Mouse (Mus musculus) forebrain, embryonic 12.5 days (tissue): ENCODE measurements around the gene Kif5a. TPM values are rescaled to one million over a fixed set of nuclear protein-coding genes. Genes with fewer than 3 reads are reported as not detected.
"Not testable (repeated sequence)": the region's sequence is repeated elsewhere in the genome, so short reads cannot be mapped to it uniquely, and the experiment has no call there.

Experiments used
- ATAC-seq: fragments of 200-750 bp; cut with Nextera tagmentation; 2 replicates; pipeline ENCODE4 v1.8.0; 2017; ENCODE audit warnings: moderate TSS enrichment; ENCODE audit not compliant: low FRiP score
- H3K27ac ChIP-seq: fragments of 300-500 bp; sonication (generic); 2 replicates; pipeline ENCODE4 v1.5.1; 2016; ENCODE audit warnings: mild to moderate bottlenecking
- H3K27me3 ChIP-seq: fragments of 300-500 bp; sonication (generic); 2 replicates; pipeline ENCODE4 v1.6.1; 2016; ENCODE audit warnings: mild to moderate bottlenecking
- H3K36me3 ChIP-seq: fragments of 300-500 bp; sonication (generic); replicated peaks from 2 replicates; pipeline ENCODE4 v1.6.1; 2016; ENCODE audit warnings: mild to moderate bottlenecking
- H3K4me1 ChIP-seq: fragments of 300-500 bp; sonication (generic); 2 replicates; pipeline ENCODE4 v1.6.1; 2016
- H3K4me2 ChIP-seq: fragments of 300-500 bp; sonication (generic); 2 replicates; pipeline ENCODE4 v1.6.1; 2016; ENCODE audit warnings: mild to moderate bottlenecking, moderate library complexity
- H3K4me3 ChIP-seq: fragments of 300-500 bp; sonication (generic); replicated peaks from 2 replicates; pipeline ENCODE4 v1.5.1; 2016; ENCODE audit warnings: mild to moderate bottlenecking
- H3K9ac ChIP-seq: fragments of 300-500 bp; sonication (generic); 2 replicates; pipeline ENCODE4 v1.6.1; 2016; ENCODE audit warnings: mild to moderate bottlenecking
- H3K9me3 ChIP-seq: fragments of 300-500 bp; sonication (generic); 2 replicates; pipeline ENCODE4 v1.6.1; 2016
- WGBS: fragments of 180-500 bp; shearing (Covaris S2); methylation state at CpG from one replicate; pipeline ENCODE4 v1.1.7; 2016; 5-methylcytosine and 5-hydroxymethylcytosine counted together
- polyA plus RNA-seq: library from polyadenylated mRNA; unstranded; fragments of >200 nt; fragmentation: Nextera tagmentation; extraction: Ambion mirVana; gene quantifications from 2 replicates; pipeline ENCODE4 v1.2.1, GENCODE M21; 2016

The Kif5a gene
- polyA plus RNA-seq, 1 experiment from 2014 or later, result 44.1 TPM

DNA sequence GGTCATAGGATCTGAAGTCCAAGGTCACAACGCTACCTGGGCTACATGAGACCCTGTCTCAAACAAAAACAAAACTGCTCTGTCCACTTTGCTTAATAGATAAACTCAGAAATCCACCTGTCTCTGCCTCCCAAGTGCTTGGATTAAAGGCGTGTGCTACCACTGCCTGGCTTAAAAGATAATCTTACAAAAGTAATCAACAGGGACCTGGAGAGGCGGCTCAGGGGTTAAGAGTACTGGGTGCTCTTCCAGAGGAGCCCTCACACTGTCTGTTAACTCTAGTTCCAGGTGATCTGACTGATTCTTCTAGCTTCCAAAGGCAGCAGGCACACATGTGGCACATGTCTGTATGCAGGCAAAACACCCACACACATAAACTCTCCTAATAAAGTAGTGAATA is 60.0 kb downstream of the Kif5a start:
- H3K36me3 ChIP-seq, result peaks cover 85% of the 10 kb centered on the region
- no peak overlapping the region for H3K4me2 ChIP-seq
- no peak overlapping the region for H3K9ac ChIP-seq
- H3K9me3 ChIP-seq, result no peaks in the 10 kb centered on the region
- no peak overlapping the region for H3K27ac ChIP-seq
- H3K4me1 ChIP-seq, result no peaks in the 10 kb centered on the region
- 92% methylated on average over 3 of the region's 3 CpGs for WGBS
- H3K27me3 ChIP-seq, result no peaks in the 10 kb centered on the region
- no peak overlapping the region for H3K4me3 ChIP-seq
- ATAC-seq, result no peak

- Histone ChIP-seq H3K4me1 (peaks cover 7% of the 10 kb centered on the region), H3K27ac (no peak overlapping the region), H3K9me3 (no peaks in the 10 kb centered on the region), H3K27me3 (no peaks in the 10 kb centered on the region), H3K9ac (no peak overlapping the region), H3K4me2 (no peak overlapping the region), H3K36me3 (peaks cover 67% of the 10 kb centered on the region), H3K4me3 (no peak overlapping the region)
- no peak for ATAC-seq
- 84% methylated on average over 8 of the region's 8 CpGs for WGBS
Observed at GRCm38 (mm10) chr10:127200279-127200678, 62.9 kb downstream of the Kif5a start.

DNA sequence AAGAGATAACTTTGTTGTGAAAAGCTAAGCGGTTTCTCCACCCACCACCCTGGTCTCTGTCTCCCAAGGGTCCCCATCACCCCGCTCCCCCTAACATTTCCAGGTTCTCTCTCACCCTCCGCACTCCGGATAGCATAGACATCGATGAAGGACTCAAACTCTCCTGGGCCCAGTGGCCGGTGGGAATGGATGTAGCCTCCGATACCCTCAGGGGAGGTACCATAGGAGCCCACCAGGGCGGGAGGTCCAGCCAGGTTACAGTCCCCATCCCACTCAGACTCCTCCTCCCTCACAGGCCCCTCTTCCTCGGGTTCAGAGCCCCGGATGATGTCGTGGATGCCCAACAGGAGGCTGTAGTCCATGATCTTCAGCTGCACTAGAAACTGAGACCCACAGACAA is 63.7 kb downstream of the Kif5a start:
- Histone ChIP-seq H3K36me3 (peaks cover 59% of the 10 kb centered on the region), H3K9ac (no peak overlapping the region)
- WGBS, result 88% methylated on average over 11 of the region's 11 CpGs

DNA sequence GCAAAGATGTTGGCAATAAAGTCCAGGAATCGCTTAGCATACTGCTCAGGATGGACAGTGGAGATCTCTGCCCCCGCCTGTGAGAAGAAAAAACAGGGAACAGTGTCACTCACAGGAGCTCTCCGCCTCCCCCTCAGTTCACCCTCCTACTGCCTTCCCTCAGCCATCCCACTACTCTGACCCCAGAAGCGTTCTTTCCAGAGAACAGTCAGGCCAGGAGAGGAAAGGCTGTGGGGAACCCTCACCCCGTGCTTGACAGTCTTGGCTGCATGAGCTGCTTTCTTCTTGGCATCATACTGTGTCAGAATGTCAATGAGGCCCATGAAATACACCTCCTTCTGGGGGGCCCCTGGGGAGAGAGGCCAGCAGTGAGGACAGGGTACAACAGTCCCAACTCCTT is 64.1 kb downstream of the Kif5a start:
- Histone ChIP-seq H3K36me3 (peaks cover 59% of the 10 kb centered on the region), H3K4me1 (peaks cover 18% of the 10 kb centered on the region), H3K9me3 (no peaks in the 10 kb centered on the region), H3K9ac (no peak overlapping the region), H3K27me3 (no peaks in the 10 kb centered on the region), H3K4me2 (no peak overlapping the region), H3K27ac (no peak overlapping the region), H3K4me3 (no peak overlapping the region)
- ATAC-seq, result no peak
- 69% methylated on average over 5 of the region's 5 CpGs for WGBS

More for the DNA sequence above, 63.7 kb downstream of the Kif5a start:
- Histone ChIP-seq H3K4me3 (no peak overlapping the region), H3K27me3 (no peaks in the 10 kb centered on the region), H3K27ac (no peak overlapping the region), H3K9me3 (no peaks in the 10 kb centered on the region), H3K4me2 (no peak overlapping the region), H3K4me1 (peaks cover 14% of the 10 kb centered on the region)
- no peak for ATAC-seq

DNA sequence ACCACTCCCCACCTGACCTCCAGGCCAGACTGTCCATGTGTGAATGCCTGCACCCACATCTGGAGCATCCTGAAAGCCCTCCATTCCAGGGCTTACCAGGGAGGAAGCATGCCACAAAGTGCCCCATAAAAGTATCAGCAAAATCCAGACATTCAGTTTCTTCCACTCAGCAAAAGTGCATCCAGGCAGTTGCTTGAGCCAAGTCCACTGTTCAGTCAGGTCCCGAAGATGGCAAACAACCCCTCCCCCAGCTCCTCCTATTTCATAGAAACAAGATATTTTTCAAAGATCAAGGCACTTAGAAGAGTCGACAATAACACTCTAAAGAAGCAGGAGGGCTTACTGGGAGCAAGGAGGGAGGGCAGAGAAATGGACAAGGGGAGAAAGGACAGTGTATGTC is 64.7 kb downstream of the Kif5a start:
- Histone ChIP-seq H3K4me2 (no peak overlapping the region), H3K9me3 (no peaks in the 10 kb centered on the region), H3K4me3 (no peak overlapping the region), H3K27ac (no peak overlapping the region), H3K9ac (no peak overlapping the region), H3K4me1 (peaks cover 18% of the 10 kb centered on the region), H3K27me3 (no peaks in the 10 kb centered on the region), H3K36me3 (peaks cover 54% of the 10 kb centered on the region)
- ATAC-seq, result no peak
- WGBS, result 77% methylated on average over 2 of the region's 2 CpGs

DNA sequence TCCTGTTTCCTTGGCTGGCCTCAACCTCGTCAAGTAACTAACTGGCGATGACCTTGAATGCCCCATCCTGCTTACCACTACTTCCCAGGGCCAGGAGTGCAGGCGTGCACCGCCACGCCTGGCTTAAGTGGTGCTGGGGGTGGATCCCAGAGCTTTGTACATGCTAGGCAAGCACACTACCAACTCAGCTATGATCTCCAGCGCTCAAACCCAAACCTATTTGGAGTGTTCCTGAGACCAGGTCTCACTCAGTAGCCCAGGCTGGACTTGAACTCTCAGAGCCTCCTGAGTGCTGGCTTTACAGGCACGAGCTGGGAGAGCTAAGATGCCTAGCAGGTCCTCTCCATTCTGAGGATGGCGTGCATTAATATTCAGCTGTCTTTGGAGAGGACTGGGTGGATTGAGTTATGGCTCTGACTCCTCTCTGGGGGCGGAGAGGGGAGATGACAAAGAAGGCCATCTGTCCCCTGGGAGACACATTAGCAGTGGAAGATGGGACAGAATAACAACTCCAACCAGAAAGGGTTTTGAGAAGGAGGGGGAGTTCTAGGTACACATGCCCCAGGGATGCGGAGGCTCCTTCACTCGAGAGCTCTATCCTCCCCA is 65.5 kb downstream of the Kif5a start:
- Histone ChIP-seq H3K27ac (no peak overlapping the region), H3K36me3 (peaks cover 52% of the 10 kb centered on the region), H3K4me3 (no peak overlapping the region), H3K4me2 (no peak overlapping the region), H3K9ac (no peak overlapping the region), H3K4me1 (peaks cover 24% of the 10 kb centered on the region), H3K9me3 (no peaks in the 10 kb centered on the region), H3K27me3 (no peaks in the 10 kb centered on the region)
- no peak for ATAC-seq
- WGBS, result 91% methylated on average over 11 of the region's 11 CpGs

- Histone ChIP-seq H3K9ac (no peak overlapping the region), H3K27me3 (no peaks in the 10 kb centered on the region), H3K4me2 (no peak overlapping the region), H3K9me3 (no peaks in the 10 kb centered on the region), H3K27ac (0 out of 2 replicates have a peak overlapping the region, but pooled peaks have one; percentile 19), H3K4me3 (no peak overlapping the region), H3K36me3 (peaks cover 51% of the 10 kb centered on the region), H3K4me1 (peaks cover 25% of the 10 kb centered on the region)
- ATAC-seq, result no peak
- 93% methylated on average over 8 of the region's 8 CpGs for WGBS
Observed at GRCm38 (mm10) chr10:127197104-127197503, 66.0 kb downstream of the Kif5a start.

DNA sequence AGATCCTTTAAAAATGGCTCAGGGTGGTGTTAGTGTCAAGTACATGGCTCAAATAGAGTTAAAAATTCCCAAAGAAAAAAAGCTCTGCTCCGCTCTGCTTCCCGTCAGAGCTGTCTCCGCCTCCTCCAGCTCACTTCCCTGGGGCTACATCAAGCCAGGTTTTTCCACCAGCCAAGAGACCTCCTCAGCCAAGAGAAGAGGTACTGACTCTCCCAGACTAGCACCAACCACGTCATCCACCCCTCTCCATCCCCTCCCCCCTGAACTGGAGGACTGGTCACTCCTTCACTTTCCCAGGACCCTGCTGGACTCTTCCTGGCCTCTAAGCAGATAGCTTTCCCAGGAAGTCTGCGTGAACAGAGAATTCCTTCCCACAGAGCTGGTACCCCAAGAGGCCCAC is 66.8 kb downstream of the Kif5a start:
- Histone ChIP-seq H3K27ac (peak overlapping the region; percentile 83), H3K27me3 (no peaks in the 10 kb centered on the region), H3K9me3 (no peaks in the 10 kb centered on the region), H3K36me3 (peaks cover 52% of the 10 kb centered on the region), H3K9ac (peak overlapping the region; percentile 85), H3K4me1 (peaks cover 25% of the 10 kb centered on the region), H3K4me2 (peak overlapping the region; percentile 86), H3K4me3 (peak overlapping the region; percentile 62)
- 6% methylated on average over 5 of the region's 5 CpGs for WGBS
- peak; percentile 28; the same call in 1 of the 2 replicates for ATAC-seq

- ATAC-seq, result peak; percentile 76
- Histone ChIP-seq H3K36me3 (peaks cover 53% of the 10 kb centered on the region), H3K27ac (peak within 1 kb of the TSS; percentile 83), H3K9me3 (no peaks in the 10 kb centered on the region), H3K4me2 (peak within 1 kb of the TSS; percentile 86), H3K4me1 (peaks cover 29% of the 10 kb centered on the region), H3K9ac (peak within 1 kb of the TSS; percentile 85), H3K27me3 (no peaks in the 10 kb centered on the region), H3K4me3 (peak within 1 kb of the TSS; percentile 62)
- under 1% methylated on average over 45 of the region's 47 CpGs for WGBS
Observed at GRCm38 (mm10) chr10:127195328-127196129, 67.6 kb downstream of the Kif5a start, which contains the start of gene Dtx3. Dtx3 (minus strand) TSS chr10:127195728.

GRCm38 (mm10) chr10:127194428-127195327 is 68.5 kb downstream of the Kif5a start:
- ATAC-seq, result peak; percentile 59
- 22% methylated on average over 22 of the region's 22 CpGs for WGBS
- peak overlapping the region; percentile 62 for H3K4me3 ChIP-seq
- H3K4me2 ChIP-seq, result peak overlapping the region; percentile 86
- H3K9me3 ChIP-seq, result no peaks in the 10 kb centered on the region
- H3K36me3 ChIP-seq, result peaks cover 45% of the 10 kb centered on the region
- peak overlapping the region; percentile 83 for H3K27ac ChIP-seq
- no peaks in the 10 kb centered on the region for H3K27me3 ChIP-seq
- H3K9ac ChIP-seq, result peak overlapping the region; percentile 85
- H3K4me1 ChIP-seq, result peaks cover 37% of the 10 kb centered on the region

GRCm38 (mm10) chr10:127193011-127193410 is 70.1 kb downstream of the Kif5a start:
- no peak overlapping the region for H3K27ac ChIP-seq
- H3K4me1 ChIP-seq, result peaks cover 51% of the 10 kb centered on the region
- no peaks in the 10 kb centered on the region for H3K27me3 ChIP-seq
- peaks cover 28% of the 10 kb centered on the region for H3K36me3 ChIP-seq
- WGBS, result 79% methylated on average over 9 of the region's 9 CpGs
- no peaks in the 10 kb centered on the region for H3K9me3 ChIP-seq
- H3K4me2 ChIP-seq, result no peak overlapping the region
- H3K4me3 ChIP-seq, result no peak overlapping the region
- H3K9ac ChIP-seq, result no peak overlapping the region; the same call in 1 of the 2 replicates
- ATAC-seq, result no peak

- H3K27ac ChIP-seq, ATAC-seq, H3K4me3 ChIP-seq, H3K4me2 ChIP-seq, H3K9ac ChIP-seq, H3K27me3 ChIP-seq, H3K9me3 ChIP-seq: not testable (repeated sequence)
- 81% methylated on average over 1 of the region's 1 CpGs for WGBS
- Histone ChIP-seq H3K4me1 (peaks cover 61% of the 10 kb centered on the region), H3K36me3 (peaks cover 22% of the 10 kb centered on the region)
Observed at GRCm38 (mm10) chr10:127192057-127192328, 71.2 kb downstream of the Kif5a start.
